In the genomic region with DNA sequence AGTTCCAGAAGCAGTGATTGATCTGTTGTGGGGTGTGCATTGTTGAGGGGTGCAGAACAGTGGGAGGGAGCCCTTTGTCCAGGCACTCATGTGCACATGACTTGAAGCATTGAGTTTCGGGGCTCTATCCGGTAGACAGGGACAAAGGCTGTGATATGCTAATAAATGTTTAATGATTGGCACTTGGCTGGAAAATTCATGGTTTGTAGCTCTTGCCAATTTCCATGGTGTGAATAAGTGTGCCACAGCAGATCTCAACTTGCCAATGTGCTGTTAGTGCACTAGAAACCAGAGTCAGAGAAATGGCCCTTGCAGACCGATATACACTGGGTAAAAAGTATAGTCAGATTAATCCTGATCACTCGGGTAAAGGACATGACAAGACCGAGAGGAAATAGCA, we compare ENCODE assay signal across 26 mouse cellular contexts.
"Had no signal": no experiment of that assay in that cellular context is flagged by ENCODE, and none has a peak within 500 bp of the region (broad histone marks: within the 10 kb centered on the region; RNA-seq: fewer than 3 reads in every experiment).

No protein-coding gene starts in this region.

- H3K27me3 ChIP-seq: hindbrain, embryonic 13.5 days; hindbrain, embryonic 15.5 days; kidney, embryonic 15.5 days; limb, embryonic 12.5 days; liver, embryonic 13.5 days; liver, embryonic 15.5 days had no signal

- H3K27ac ChIP-seq: hindbrain, embryonic 13.5 days; hindbrain, embryonic 15.5 days; hindbrain, postnatal 0 days; kidney, embryonic 15.5 days; kidney, postnatal 0 days; layer of hippocampus, adult 2 months; left cerebral cortex, adult 2 months; limb, embryonic 10.5 days; limb, embryonic 12.5 days; liver, embryonic 13.5 days; liver, embryonic 15.5 days had no signal

- DNase-seq: gastrocnemius, postnatal 14 days; gastrocnemius, postnatal 36 days; heart, adult 18-20 months; heart, postnatal 14 days; heart, postnatal 36 days; kidney, adult 11 months; kidney, adult 2 months; kidney, adult 9 months; kidney, postnatal 14 days; kidney, postnatal 36 days; liver; liver, embryonic 13.5 days; liver, postnatal 0 days had no signal

- H3K4me3 ChIP-seq: hindbrain, embryonic 13.5 days; hindbrain, embryonic 15.5 days; kidney, embryonic 15.5 days; layer of hippocampus, adult 2 months; left cerebral cortex, adult 2 months; limb, embryonic 10.5 days; limb, embryonic 12.5 days; liver, embryonic 13.5 days; liver, embryonic 15.5 days had no signal

- H3K4me2 ChIP-seq: heart, embryonic 11.5 days; hindbrain, embryonic 13.5 days; hindbrain, embryonic 15.5 days; kidney, embryonic 15.5 days; limb, embryonic 12.5 days; liver, embryonic 11.5 days; liver, embryonic 13.5 days; liver, embryonic 15.5 days had no signal

- H3K36me3 ChIP-seq: hindbrain, embryonic 13.5 days; hindbrain, embryonic 15.5 days; kidney, embryonic 15.5 days; limb, embryonic 10.5 days; limb, embryonic 12.5 days; liver, embryonic 13.5 days; liver, embryonic 15.5 days had no signal

- ATAC-seq: hindbrain, postnatal 0 days; intestine, embryonic 16.5 days; liver, postnatal 0 days had no signal

- H3K4me1 ChIP-seq: hindbrain, embryonic 13.5 days; hindbrain, embryonic 15.5 days; kidney, embryonic 15.5 days; limb, embryonic 12.5 days; liver, embryonic 13.5 days; liver, embryonic 15.5 days had no signal

- H3K9me3 ChIP-seq: hindbrain, embryonic 13.5 days; hindbrain, embryonic 15.5 days; kidney, embryonic 15.5 days; limb, embryonic 10.5 days; limb, embryonic 12.5 days; liver, embryonic 13.5 days; liver, embryonic 15.5 days had no signal

- H3K9ac ChIP-seq: hindbrain, embryonic 13.5 days; hindbrain, embryonic 15.5 days; kidney, embryonic 15.5 days; limb, embryonic 12.5 days; liver, embryonic 13.5 days; liver, embryonic 15.5 days; liver, postnatal 0 days had no signal
